Mouse (Mus musculus): ENCODE data around the gene Plcz1. TPM values are rescaled to one million over a fixed set of nuclear protein-coding genes. Genes with fewer than 3 reads are reported as not detected.

Plcz1 gene
- total and polyA plus RNA-seq, 3 experiments: not detected

DNA sequence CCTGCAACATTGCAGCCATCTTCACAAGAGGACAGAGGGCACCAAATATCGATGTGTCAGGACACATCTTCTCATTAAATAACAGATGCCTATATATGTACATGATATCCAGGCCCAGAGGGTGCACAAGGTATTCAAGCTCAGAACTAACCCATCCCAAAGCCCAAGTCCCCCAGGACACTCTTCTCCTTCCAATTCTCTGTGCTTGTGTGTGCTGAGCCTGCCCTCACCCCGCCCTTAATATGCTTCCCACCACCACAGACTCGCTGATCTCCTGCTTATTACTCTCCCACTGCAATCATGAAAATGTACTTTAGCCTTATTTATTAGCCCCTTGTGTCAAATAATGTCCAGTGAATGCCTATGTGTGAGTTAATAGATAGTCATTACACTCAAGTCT is 76.4 kb downstream of the Plcz1 start:
- H3K9me3 ChIP-seq (replicated peaks; ENCODE audit: insufficient read depth, low read length): no peaks in the 10 kb centered on the region
- H3K27ac ChIP-seq (ENCODE audit: control insufficient read depth, low read depth, low read length): no peak overlapping the region
- H3K9ac ChIP-seq (ENCODE audit: control insufficient read depth, low read depth, low read length, poor library complexity, severe bottlenecking): no peak overlapping the region
- H3K27me3 ChIP-seq (ENCODE audit: control insufficient read depth in 1 of 2, insufficient read depth in 2 of 2, low read length in 2 of 2): no peaks in the 10 kb centered on the region
- H3K4me3 ChIP-seq (ENCODE audit: control insufficient read depth in 1 of 2, insufficient read depth in 1 of 2, low read depth in 2 of 2, low read length in 2 of 2): no peak overlapping the region
- no peaks in the 10 kb centered on the region for H3K36me3 ChIP-seq (ENCODE audit: control insufficient read depth in 1 of 2, insufficient read depth in 2 of 2, low read length in 2 of 2)
- no peaks in the 10 kb centered on the region for H3K4me1 ChIP-seq (ENCODE audit: control insufficient read depth in 1 of 2, insufficient read depth in 2 of 2, low read length in 2 of 2)
- H3K79me2 ChIP-seq (ENCODE audit: control insufficient read depth, insufficient read depth, low read length, poor library complexity): no peaks in the 10 kb centered on the region
- TF ChIP-seq POLR2A (IDR thresholded peaks at IDR 0.05; ENCODE audit: control insufficient read depth in 1 of 2, insufficient read depth in 1 of 2, low read depth in 1 of 2, low read length in 2 of 2, poor library complexity in 1 of 2): no peak
- no peak for TF ChIP-seq RCOR1 (IDR thresholded peaks at IDR 0.05; ENCODE audit: low read depth, low read length)
- no peak for TF ChIP-seq ETS1 (IDR thresholded peaks at IDR 0.05; ENCODE audit: low read depth, low read length)
- no peak for TF ChIP-seq ELF1 (IDR thresholded peaks at IDR 0.05; ENCODE audit: low read depth, low read length)
- TF ChIP-seq MAZ (IDR thresholded peaks at IDR 0.05; ENCODE audit: low read depth, low read length): no peak
- TF ChIP-seq NELFE (IDR thresholded peaks at IDR 0.05; ENCODE audit: low read depth, low read length): no peak
- TF ChIP-seq MXI1 (IDR thresholded peaks at IDR 0.05; ENCODE audit: low read depth, low read length): no peak
- TF ChIP-seq EP300 (IDR thresholded peaks at IDR 0.05; ENCODE audit: low read depth in 1 of 2, low read length in 2 of 2): no peak
- no peak for TF ChIP-seq E2F4 (IDR thresholded peaks at IDR 0.05; ENCODE audit: borderline replicate concordance, low read depth, low read length)
- no peak for DNase-seq (ENCODE audit: low read depth, low spot score)

GRCm38 (mm10) chr6:139963775-139964174 is 77.5 kb downstream of the Plcz1 start:
- TF ChIP-seq ZMIZ1 (IDR thresholded peaks at IDR 0.05; ENCODE audit: low read depth, low read length): no peak
- TF ChIP-seq MAZ (IDR thresholded peaks at IDR 0.05; ENCODE audit: low read depth, low read length): no peak
- no peak for TF ChIP-seq SMC3 (IDR thresholded peaks at IDR 0.05; ENCODE audit: low read depth, low read length)
- TF ChIP-seq RCOR1 (IDR thresholded peaks at IDR 0.05; ENCODE audit: low read depth, low read length): no peak
- no peak for TF ChIP-seq ETS1 (IDR thresholded peaks at IDR 0.05; ENCODE audit: low read depth, low read length)
- TF ChIP-seq CTCF (IDR thresholded peaks at IDR 0.05 in 2 of 3, conservative IDR thresholded peaks at IDR 0.05 in 1 of 3; ENCODE audit: control insufficient read depth in 1 of 3, insufficient read depth in 1 of 3, low read depth in 2 of 3, low read length in 3 of 3, poor library complexity in 1 of 3, severe bottlenecking in 1 of 3): no peak
- no peak for TF ChIP-seq MEF2A (IDR thresholded peaks at IDR 0.05; ENCODE audit: extremely low read depth, insufficient replicate concordance, low read depth, low read length, poor library complexity, severe bottlenecking)
- TF ChIP-seq E2F4 (IDR thresholded peaks at IDR 0.05; ENCODE audit: borderline replicate concordance, low read depth, low read length): no peak
- TF ChIP-seq ZNF384 (IDR thresholded peaks at IDR 0.05; ENCODE audit: low read depth, low read length): no peak
- no peak for TF ChIP-seq POLR2A (IDR thresholded peaks at IDR 0.05; ENCODE audit: control insufficient read depth in 1 of 2, insufficient read depth in 1 of 2, low read depth in 1 of 2, low read length in 2 of 2, poor library complexity in 1 of 2)
- TF ChIP-seq MAX (IDR thresholded peaks at IDR 0.05; ENCODE audit: low read length): no peak
- H3K9me3 ChIP-seq (replicated peaks; ENCODE audit: insufficient read depth, low read length): no peaks in the 10 kb centered on the region
- H3K27ac ChIP-seq (ENCODE audit: control insufficient read depth, low read depth, low read length): no peak overlapping the region
- no peak overlapping the region for H3K9ac ChIP-seq (ENCODE audit: control insufficient read depth, low read depth, low read length, poor library complexity, severe bottlenecking)
- DNase-seq (ENCODE audit: low read depth, low spot score): no peak
- H3K36me3 ChIP-seq (ENCODE audit: control insufficient read depth in 1 of 2, insufficient read depth in 2 of 2, low read length in 2 of 2): no peaks in the 10 kb centered on the region
- no peaks in the 10 kb centered on the region for H3K4me1 ChIP-seq (ENCODE audit: control insufficient read depth in 1 of 2, insufficient read depth in 2 of 2, low read length in 2 of 2)
- no peak overlapping the region for H3K4me3 ChIP-seq (ENCODE audit: control insufficient read depth in 1 of 2, insufficient read depth in 1 of 2, low read depth in 2 of 2, low read length in 2 of 2)
- no peaks in the 10 kb centered on the region for H3K27me3 ChIP-seq (ENCODE audit: control insufficient read depth in 1 of 2, insufficient read depth in 2 of 2, low read length in 2 of 2)
- no peaks in the 10 kb centered on the region for H3K79me2 ChIP-seq (ENCODE audit: control insufficient read depth, insufficient read depth, low read length, poor library complexity)
